Mouse (Mus musculus) forebrain, embryonic 16.5 days (tissue): ENCODE measurements around the gene Tmsb15b1. TPM values are rescaled to one million over a fixed set of nuclear protein-coding genes. Genes with fewer than 3 reads are reported as not detected.

ENCODE experiments used
- polyA plus RNA-seq: library from polyadenylated mRNA; unstranded; fragments of >200 nt; fragmentation: Nextera tagmentation; extraction: Ambion mirVana; gene quantifications from 2 replicates; pipeline ENCODE4 v1.2.1, GENCODE M21; 2015

Tmsb15b1 gene
- polyA plus RNA-seq, 1 experiment from 2014 or later: 55.3 TPM

Other genes starting within 250 kb of the Tmsb15b1 start
- 581 and 603 TPM in 2 replicates for gene Morf4l2, start 233.2 kb downstream of the Tmsb15b1 start, polyA plus RNA-seq
- not detected in 2 replicates for gene Glra4, start 196.7 kb downstream of the Tmsb15b1 start, polyA plus RNA-seq
- 11.6 and 15.9 TPM in 2 replicates for gene Plp1, start 154.2 kb downstream of the Tmsb15b1 start, polyA plus RNA-seq
- gene Rab9b, start 108.1 kb downstream of the Tmsb15b1 start, polyA plus RNA-seq: 12.1 and 16.0 TPM in 2 replicates
- gene H2bfm, start 49.5 kb downstream of the Tmsb15b1 start, polyA plus RNA-seq: not detected in 2 replicates
- gene Tmsb15b2, start 1.4 kb downstream of the Tmsb15b1 start, polyA plus RNA-seq: 119 and 142 TPM in 2 replicates
- gene Tmsb15l, start within 50 bp of the Tmsb15b1 start, polyA plus RNA-seq: 7.6 and 11.0 TPM in 2 replicates
- 315 and 386 TPM in 2 replicates for gene Zcchc18, start 16.3 kb upstream of the Tmsb15b1 start, polyA plus RNA-seq
- 16.2 and 17.2 TPM in 2 replicates for gene Slc25a53, start 61.4 kb upstream of the Tmsb15b1 start, polyA plus RNA-seq
- gene Fam199x, start 72.7 kb upstream of the Tmsb15b1 start, polyA plus RNA-seq: 7.1 and 7.3 TPM in 2 replicates
- gene Esx1, start 145.2 kb upstream of the Tmsb15b1 start, polyA plus RNA-seq: not detected in 2 replicates